Mouse (Mus musculus): ENCODE measurements at regions not wholly inside any gene's neighbourhood (a gene's known extent, or its start where the extent isn't known, plus 50 kb on each side); places are given as distances from the start of the nearest gene placed in this dataset.

- TF ChIP-seq CTCF (IDR thresholded peaks at IDR 0.05; ENCODE audit: insufficient read depth, low read depth, low read length) (no peak), POLR2A (IDR thresholded peaks at IDR 0.05; ENCODE audit: insufficient read depth, low read depth, low read length) (no peak)
- Histone ChIP-seq H3K4me1 (ENCODE audit: control insufficient read depth, insufficient read depth, low read length) (no peaks in the 10 kb centered on the region), H3K27ac (ENCODE audit: insufficient read depth, low read depth, low read length) (no peak overlapping the region), H3K4me3 (ENCODE audit: insufficient read depth, low read depth, low read length) (no peak overlapping the region)
- 94% methylated on average over 4 of the region's 4 CpGs for WGBS
These were observed 332.7 kb upstream of the Tbx3 start for GRCm38 (mm10) chr5:119337739-119338138.

- no peak for TF ChIP-seq POLR2A (IDR thresholded peaks at IDR 0.05; ENCODE audit: insufficient read depth, low read depth, low read length)
- WGBS: 97% methylated on average over 6 of the region's 6 CpGs
- H3K27ac ChIP-seq (ENCODE audit: insufficient read depth, low read depth, low read length): no peak overlapping the region
- H3K4me1 ChIP-seq (ENCODE audit: control insufficient read depth, insufficient read depth, low read length): no peaks in the 10 kb centered on the region
- H3K4me3 ChIP-seq (ENCODE audit: insufficient read depth, low read depth, low read length): no peak overlapping the region
These were observed 331.8 kb upstream of the Tbx3 start for GRCm38 (mm10) chr5:119338711-119339110.

GRCm38 (mm10) chr5:119348303-119348702 lies 322.2 kb upstream of the Tbx3 start:
- WGBS: 31% methylated on average over 4 of the region's 4 CpGs
- Histone ChIP-seq H3K27ac (ENCODE audit: insufficient read depth, low read depth, low read length) (no peak overlapping the region), H3K4me1 (ENCODE audit: control insufficient read depth, insufficient read depth, low read length) (peaks cover 3% of the 10 kb centered on the region; the same call in 1 of the 2 replicates), H3K4me3 (ENCODE audit: insufficient read depth, low read depth, low read length) (no peak overlapping the region)
- TF ChIP-seq CTCF (IDR thresholded peaks at IDR 0.05; ENCODE audit: insufficient read depth, low read depth, low read length): no peak
- TF ChIP-seq POLR2A (IDR thresholded peaks at IDR 0.05; ENCODE audit: insufficient read depth, low read depth, low read length): no peak

GRCm38 (mm10) chr5:119349395-119349794 lies 321.1 kb upstream of the Tbx3 start:
- WGBS: 87% methylated on average over 6 of the region's 6 CpGs
- no peak overlapping the region for H3K27ac ChIP-seq (ENCODE audit: insufficient read depth, low read depth, low read length)
- no peak overlapping the region for H3K4me3 ChIP-seq (ENCODE audit: insufficient read depth, low read depth, low read length)
- H3K4me1 ChIP-seq (ENCODE audit: control insufficient read depth, insufficient read depth, low read length): peaks cover 3% of the 10 kb centered on the region; the same call in 1 of the 2 replicates
- no peak for TF ChIP-seq CTCF (IDR thresholded peaks at IDR 0.05; ENCODE audit: insufficient read depth, low read depth, low read length)
- TF ChIP-seq POLR2A (IDR thresholded peaks at IDR 0.05; ENCODE audit: insufficient read depth, low read depth, low read length): no peak

GRCm38 (mm10) chr5:119350325-119350915 lies 320.0 kb upstream of the Tbx3 start:
- TF ChIP-seq CTCF (IDR thresholded peaks at IDR 0.05; ENCODE audit: insufficient read depth, low read depth, low read length): no peak
- TF ChIP-seq POLR2A (IDR thresholded peaks at IDR 0.05; ENCODE audit: insufficient read depth, low read depth, low read length): no peak
- Histone ChIP-seq H3K4me1 (ENCODE audit: control insufficient read depth, insufficient read depth, low read length) (peaks cover 3% of the 10 kb centered on the region; the same call in 1 of the 2 replicates), H3K27ac (ENCODE audit: insufficient read depth, low read depth, low read length) (no peak overlapping the region), H3K4me3 (ENCODE audit: insufficient read depth, low read depth, low read length) (no peak overlapping the region)
- 80% methylated on average over 8 of the region's 8 CpGs for WGBS

GRCm38 (mm10) chr5:119355471-119355870 lies 315.0 kb upstream of the Tbx3 start:
- Histone ChIP-seq H3K27ac (ENCODE audit: insufficient read depth, low read depth, low read length) (no peak overlapping the region), H3K4me1 (ENCODE audit: control insufficient read depth, insufficient read depth, low read length) (peaks cover 3% of the 10 kb centered on the region; the same call in 1 of the 2 replicates), H3K4me3 (ENCODE audit: insufficient read depth, low read depth, low read length) (no peak overlapping the region)
- TF ChIP-seq CTCF (IDR thresholded peaks at IDR 0.05; ENCODE audit: insufficient read depth, low read depth, low read length) (no peak), POLR2A (IDR thresholded peaks at IDR 0.05; ENCODE audit: insufficient read depth, low read depth, low read length) (no peak)
- whole genome bisulfite sequencing: 92% methylated on average over 10 of the region's 10 CpGs

GRCm38 (mm10) chr5:119356051-119356450 lies 314.4 kb upstream of the Tbx3 start:
- Histone ChIP-seq H3K27ac (ENCODE audit: insufficient read depth, low read depth, low read length) (no peak overlapping the region), H3K4me1 (ENCODE audit: control insufficient read depth, insufficient read depth, low read length) (peaks cover 3% of the 10 kb centered on the region; the same call in 1 of the 2 replicates), H3K4me3 (ENCODE audit: insufficient read depth, low read depth, low read length) (no peak overlapping the region)
- TF ChIP-seq CTCF (IDR thresholded peaks at IDR 0.05; ENCODE audit: insufficient read depth, low read depth, low read length) (no peak), POLR2A (IDR thresholded peaks at IDR 0.05; ENCODE audit: insufficient read depth, low read depth, low read length) (no peak)
- 84% methylated on average over 5 of the region's 5 CpGs for WGBS

GRCm38 (mm10) chr5:119359709-119360108 lies 310.8 kb upstream of the Tbx3 start:
- peaks cover 3% of the 10 kb centered on the region; the same call in 1 of the 2 replicates for H3K4me1 ChIP-seq (ENCODE audit: control insufficient read depth, insufficient read depth, low read length)
- no peak overlapping the region for H3K4me3 ChIP-seq (ENCODE audit: insufficient read depth, low read depth, low read length)
- TF ChIP-seq CTCF (IDR thresholded peaks at IDR 0.05; ENCODE audit: insufficient read depth, low read depth, low read length) (no peak), POLR2A (IDR thresholded peaks at IDR 0.05; ENCODE audit: insufficient read depth, low read depth, low read length) (no peak)
- no peak overlapping the region for H3K27ac ChIP-seq (ENCODE audit: insufficient read depth, low read depth, low read length)
- WGBS: 20% methylated on average over 5 of the region's 5 CpGs

GRCm38 (mm10) chr5:119360351-119360750 lies 310.1 kb upstream of the Tbx3 start:
- Histone ChIP-seq H3K4me1 (ENCODE audit: control insufficient read depth, insufficient read depth, low read length) (peaks cover 3% of the 10 kb centered on the region; the same call in 1 of the 2 replicates), H3K4me3 (ENCODE audit: insufficient read depth, low read depth, low read length) (no peak overlapping the region), H3K27ac (ENCODE audit: insufficient read depth, low read depth, low read length) (no peak overlapping the region)
- 91% methylated on average over 2 of the region's 2 CpGs for WGBS
- TF ChIP-seq CTCF (IDR thresholded peaks at IDR 0.05; ENCODE audit: insufficient read depth, low read depth, low read length): no peak
- TF ChIP-seq POLR2A (IDR thresholded peaks at IDR 0.05; ENCODE audit: insufficient read depth, low read depth, low read length): no peak
